Mouse (Mus musculus): ENCODE measurements around the gene Gm11549. TPM values are rescaled to one million over a fixed set of nuclear protein-coding genes. Genes with fewer than 3 reads are reported as not detected.

Gm11549 gene
- total RNA-seq, 1 experiment from 2014 or later, result not detected

GRCm38 (mm10) chr3:36516196-36516595 is 5.4 kb downstream of the Gm11549 start:
- no peak for DNase-seq

GRCm38 (mm10) chr3:36511491-36511890 is 10.1 kb downstream of the Gm11549 start:
- DNase-seq, result no peak

GRCm38 (mm10) chr3:36505809-36506735 is 15.5 kb downstream of the Gm11549 start:
- DNase-seq, result no peak

- DNase-seq, result no peak
Observed at GRCm38 (mm10) chr3:36505306-36505705, 16.3 kb downstream of the Gm11549 start.

GRCm38 (mm10) chr3:36501546-36501945 is 20.1 kb downstream of the Gm11549 start:
- DNase-seq, result no peak

- DNase-seq, result no peak
Observed at GRCm38 (mm10) chr3:36500976-36501375, 20.6 kb downstream of the Gm11549 start.

- DNase-seq, result no peak
Observed at GRCm38 (mm10) chr3:36499418-36499817, 22.2 kb downstream of the Gm11549 start.

GRCm38 (mm10) chr3:36498224-36498623 is 23.4 kb downstream of the Gm11549 start:
- DNase-seq, result no peak

- peak; percentile 83 for DNase-seq
Observed at GRCm38 (mm10) chr3:36496746-36497145, 24.9 kb downstream of the Gm11549 start.

GRCm38 (mm10) chr3:36496273-36496672 is 25.3 kb downstream of the Gm11549 start:
- no peak for DNase-seq

- peak; percentile 95 for DNase-seq
Observed at GRCm38 (mm10) chr3:36495436-36495835, 26.2 kb downstream of the Gm11549 start.

- DNase-seq, result no peak
Observed at GRCm38 (mm10) chr3:36494613-36495012, 27.0 kb downstream of the Gm11549 start.

- no peak for DNase-seq
Observed at GRCm38 (mm10) chr3:36493641-36494283, 27.9 kb downstream of the Gm11549 start.

- no peak for DNase-seq
Observed at GRCm38 (mm10) chr3:36492716-36493391, 28.8 kb downstream of the Gm11549 start.

GRCm38 (mm10) chr3:36491535-36491934 is 30.1 kb downstream of the Gm11549 start:
- no peak for DNase-seq

- no peak for DNase-seq
Observed at GRCm38 (mm10) chr3:36489590-36489910, 32.1 kb downstream of the Gm11549 start.

GRCm38 (mm10) chr3:36488899-36489589 is 32.6 kb downstream of the Gm11549 start:
- DNase-seq, result no peak

GRCm38 (mm10) chr3:36488367-36488766 is 33.2 kb downstream of the Gm11549 start:
- DNase-seq, result no peak

- no peak for DNase-seq
Observed at GRCm38 (mm10) chr3:36486881-36487280, 34.7 kb downstream of the Gm11549 start.

GRCm38 (mm10) chr3:36486176-36486575 is 35.4 kb downstream of the Gm11549 start:
- peak; percentile 63 for DNase-seq

- no peak for DNase-seq
Observed at GRCm38 (mm10) chr3:36484292-36484691, 37.3 kb downstream of the Gm11549 start.

GRCm38 (mm10) chr3:36482940-36483339 is 38.7 kb downstream of the Gm11549 start:
- DNase-seq, result no peak

Data from adrenal gland, postnatal 14 days (tissue).